Mouse (Mus musculus) heart, adult 9 months (tissue): ENCODE measurements around the gene Lmnb2.
A peak's percentile ranks its signal among the peaks of the same experiment; 100 is the strongest.

Experiments
- DNase-seq, 2 experiments: peaks; one replicate each; pipeline ENCODE4 v3.0.0; 2022; ENCODE audit warnings: low spot score in 2 of 2

The Lmnb2 gene

GRCm38 (mm10) chr10:80900318-80901247 is 17.5 kb downstream of the Lmnb2 start, which contains the start of gene Timm13:
Gene Timm13 (minus strand): TSS chr10:80900969.
- DNase-seq: peak; percentile 99 to 100

DNA sequence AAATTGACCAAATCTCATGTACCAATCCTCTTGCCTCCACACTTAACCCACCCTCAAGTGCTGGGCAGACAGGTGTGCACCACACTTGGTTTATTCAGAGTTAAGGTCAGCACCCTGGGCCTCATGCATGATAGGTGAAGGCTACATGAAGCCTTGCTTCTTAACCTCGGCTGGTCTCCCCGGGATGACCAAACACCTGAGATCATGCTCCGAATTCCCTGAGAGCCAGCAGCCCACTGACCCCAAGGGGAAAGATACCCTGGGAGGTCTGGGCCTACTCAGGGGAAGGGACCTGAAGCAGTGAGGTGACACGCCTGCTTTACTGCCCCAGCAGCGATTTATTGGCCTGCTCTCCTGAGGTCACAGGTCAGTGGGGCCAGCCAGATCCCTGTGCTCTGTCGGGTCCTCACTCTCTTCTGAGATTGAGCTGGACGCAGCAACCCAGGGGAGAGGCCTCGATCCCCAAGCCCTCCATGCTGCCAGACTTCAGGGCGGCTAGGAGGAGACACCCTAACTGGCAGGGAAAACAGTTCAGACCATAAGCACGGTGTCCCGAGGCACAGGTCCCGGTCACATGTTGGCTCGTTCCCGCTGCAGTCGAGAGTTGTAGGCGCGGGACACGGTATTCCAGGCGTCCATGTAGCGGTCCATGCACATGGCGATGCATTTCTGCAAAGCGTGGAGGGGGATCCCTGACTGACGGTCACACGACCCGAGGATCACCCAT is 18.3 kb downstream of the Lmnb2 start:
- DNase-seq: no peak

GRCm38 (mm10) chr10:80899074-80899473 is 19.0 kb downstream of the Lmnb2 start:
- no peak for DNase-seq

- no peak for DNase-seq
These were observed 20.1 kb downstream of the Lmnb2 start for GRCm38 (mm10) chr10:80897861-80898510.

- no peak for DNase-seq
These were observed 21.2 kb downstream of the Lmnb2 start for GRCm38 (mm10) chr10:80896581-80897485.

GRCm38 (mm10) chr10:80895697-80896096 is 22.3 kb downstream of the Lmnb2 start:
- DNase-seq: no peak

DNA sequence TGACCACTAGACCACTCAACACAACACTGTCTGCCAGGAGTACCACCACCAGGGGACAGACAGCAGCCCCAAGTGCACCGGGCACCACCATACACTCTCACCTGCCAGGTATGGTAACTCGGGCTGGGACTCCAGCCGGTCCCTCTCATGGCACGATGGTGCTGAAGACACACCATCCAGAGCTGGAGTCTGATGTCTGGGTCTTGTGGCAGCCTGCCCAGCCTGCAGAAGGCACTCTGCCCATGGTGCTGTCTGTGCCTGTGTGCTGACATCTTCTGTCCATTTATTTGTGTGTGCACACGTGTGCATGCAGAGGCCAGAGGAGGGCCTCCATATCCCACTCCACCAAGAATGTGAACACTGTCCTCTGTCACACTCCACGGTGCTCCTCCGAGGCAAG is 22.9 kb downstream of the Lmnb2 start:
- no peak for DNase-seq

- DNase-seq: peak; percentile 58 to 78
These were observed 30.9 kb downstream of the Lmnb2 start for GRCm38 (mm10) chr10:80887181-80887580.

DNA sequence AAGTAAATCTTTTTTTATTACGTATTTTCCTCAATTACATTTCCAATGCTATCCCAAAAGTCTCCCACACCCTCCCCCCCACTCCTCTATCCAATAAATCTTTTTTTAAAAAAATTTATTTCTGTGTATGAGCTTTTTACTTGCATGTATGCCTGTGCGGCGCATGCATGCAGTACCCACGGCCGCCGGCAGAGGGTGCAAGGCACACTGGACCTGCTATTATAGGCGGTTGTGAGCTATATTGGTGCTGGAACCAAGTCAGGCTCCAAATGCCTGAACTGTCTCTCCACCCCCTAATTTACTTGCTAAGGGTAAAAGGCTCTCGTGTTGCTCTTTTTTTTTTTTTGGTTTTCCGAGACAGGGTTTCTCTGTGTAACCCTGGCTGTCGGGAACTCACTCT is 36.7 kb downstream of the Lmnb2 start:
- DNase-seq: peak; percentile 20 to 65

GRCm38 (mm10) chr10:80880901-80881300 is 37.1 kb downstream of the Lmnb2 start:
- no peak for DNase-seq

GRCm38 (mm10) chr10:80880131-80880641 is 37.9 kb downstream of the Lmnb2 start:
- peak in 1 of 2 experiments; percentile 34 for DNase-seq

- no peak for DNase-seq
These were observed 41.5 kb downstream of the Lmnb2 start for GRCm38 (mm10) chr10:80876594-80876993.

DNA sequence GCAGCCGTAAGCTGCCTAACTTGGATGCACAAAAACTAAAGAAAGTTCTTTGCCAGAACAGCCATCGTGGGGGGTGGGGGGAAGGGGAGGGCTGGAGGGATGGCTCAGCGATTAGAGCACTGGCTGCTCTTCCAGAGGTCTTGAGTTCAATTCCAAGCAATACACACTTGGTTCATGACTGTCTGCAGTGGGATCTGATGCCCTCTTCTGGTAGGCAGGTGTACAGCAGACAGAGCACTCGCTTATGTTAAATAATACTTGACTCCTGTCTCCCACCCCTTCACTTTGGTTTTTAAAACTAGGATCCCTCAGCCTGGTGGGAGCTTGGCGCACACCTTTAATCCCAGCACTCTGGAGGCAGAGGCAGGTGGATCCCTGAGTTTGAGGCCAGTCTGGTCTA is 42.0 kb downstream of the Lmnb2 start:
- DNase-seq: no peak

DNA sequence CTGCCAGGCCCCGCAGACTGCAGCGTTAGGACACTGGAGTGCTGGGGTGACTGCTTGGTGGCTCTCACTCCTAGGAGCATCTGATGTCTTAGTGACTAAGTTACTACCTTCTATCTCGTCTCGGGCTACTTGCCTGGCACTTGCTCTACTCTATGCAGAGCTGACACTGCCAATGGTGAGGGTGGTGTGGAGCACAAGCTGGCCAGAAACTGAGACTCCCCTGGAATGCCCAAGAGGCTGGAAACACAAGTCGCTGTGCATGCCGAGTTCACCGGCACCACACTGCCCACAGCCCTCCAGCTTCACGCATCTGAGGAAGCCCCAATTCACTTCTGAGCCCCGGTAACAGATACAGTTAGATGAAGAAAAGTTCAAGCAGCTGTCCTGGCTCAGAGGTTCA is 44.0 kb downstream of the Lmnb2 start:
- no peak for DNase-seq

DNA sequence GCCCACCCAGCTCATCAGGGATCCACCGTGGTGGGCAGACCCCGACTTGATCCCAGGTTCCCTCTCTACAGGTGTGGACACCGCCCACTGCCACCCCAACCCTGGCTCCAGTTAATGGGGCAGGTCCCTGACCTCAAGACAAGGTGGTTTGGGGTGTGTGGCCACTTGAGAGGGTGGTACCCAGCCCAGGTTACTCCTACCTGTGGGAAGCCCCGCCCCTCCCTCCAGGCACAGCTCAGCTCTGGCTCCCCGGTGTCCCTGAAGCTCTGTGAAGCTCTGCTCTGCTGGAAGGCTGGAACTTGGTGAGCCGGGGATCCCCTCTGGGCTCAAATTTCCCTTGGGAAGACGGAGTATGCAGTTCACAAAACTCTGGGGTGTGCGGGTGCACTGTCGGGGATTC is 46.5 kb downstream of the Lmnb2 start, which contains the start of gene Tmprss9:
TSS of gene Tmprss9 (plus strand) at position 268 of the 400 bp plus-strand sequence.
- DNase-seq: no peak

GRCm38 (mm10) chr10:80870993-80871392 is 47.1 kb downstream of the Lmnb2 start:
- DNase-seq: no peak

DNA sequence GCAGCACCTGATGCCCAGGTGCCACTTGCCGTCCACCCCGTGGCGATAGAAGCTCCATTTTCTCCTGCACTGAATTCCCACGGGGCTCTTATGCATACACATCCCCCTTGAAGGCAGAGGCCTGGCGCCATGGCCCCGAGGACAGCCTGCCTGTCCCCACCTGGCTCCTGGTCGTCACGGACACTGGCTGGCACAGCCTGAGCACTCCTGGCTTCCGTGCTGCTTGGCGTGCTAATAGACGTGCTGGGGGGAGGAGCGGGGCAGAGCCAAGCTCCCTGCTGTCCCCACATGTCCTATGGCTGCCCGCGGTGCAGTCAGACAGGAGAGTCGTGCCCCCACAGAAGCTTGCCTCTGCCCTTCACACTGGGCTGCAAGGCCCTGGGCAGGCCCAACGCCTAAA is 53.6 kb downstream of the Lmnb2 start:
- peak in 1 of 2 experiments; percentile 18 for DNase-seq

DNA sequence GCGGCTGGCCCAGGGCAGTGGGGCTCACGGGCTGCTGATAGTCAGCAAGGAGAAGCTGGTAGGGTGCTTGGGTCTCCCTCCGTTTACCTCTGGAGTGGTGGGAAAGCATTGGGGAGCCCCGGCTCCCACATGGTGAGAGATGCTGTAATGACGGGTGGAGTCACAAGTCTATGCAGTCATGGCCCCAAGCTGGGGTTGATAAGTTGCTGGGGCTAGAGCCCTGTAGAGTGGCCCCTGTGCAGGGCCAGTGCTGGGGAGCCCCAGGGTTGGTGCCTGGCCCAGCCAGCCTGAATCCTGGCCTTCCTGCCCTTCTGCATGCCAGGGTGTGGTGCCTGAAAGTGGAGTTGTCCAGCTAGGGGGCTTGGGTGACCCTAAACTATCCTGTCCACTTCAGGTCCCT is 55.7 kb downstream of the Lmnb2 start:
- no peak for DNase-seq

DNA sequence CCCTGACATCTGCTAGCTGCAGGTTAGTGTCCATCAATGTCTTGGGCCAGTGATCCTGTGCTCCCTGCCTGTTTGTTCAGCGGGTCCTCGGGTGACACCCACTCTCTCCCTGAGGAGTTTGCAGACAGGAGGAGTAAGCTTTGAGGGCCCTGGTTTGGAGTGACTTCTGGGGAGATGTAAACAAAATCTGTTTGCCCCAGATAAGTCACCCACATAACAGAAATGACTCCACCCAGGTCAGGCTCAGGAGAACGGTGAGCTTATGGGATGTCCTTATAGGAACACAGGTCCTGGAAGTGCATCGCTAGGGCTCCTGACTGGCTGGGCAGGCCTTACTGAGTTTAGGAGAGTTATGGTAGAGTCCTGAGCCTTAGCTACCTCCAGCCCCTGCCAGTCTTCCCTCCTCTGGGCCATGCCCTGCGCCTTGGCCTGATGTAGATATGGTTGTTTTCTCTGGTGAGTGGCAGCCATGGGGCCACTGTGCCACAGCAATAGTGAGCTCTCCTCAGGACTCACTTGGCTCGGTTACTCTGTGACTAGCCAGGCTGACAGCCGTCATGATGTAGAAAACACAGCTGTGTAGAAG is 59.6 kb downstream of the Lmnb2 start:
- DNase-seq: no peak

DNA sequence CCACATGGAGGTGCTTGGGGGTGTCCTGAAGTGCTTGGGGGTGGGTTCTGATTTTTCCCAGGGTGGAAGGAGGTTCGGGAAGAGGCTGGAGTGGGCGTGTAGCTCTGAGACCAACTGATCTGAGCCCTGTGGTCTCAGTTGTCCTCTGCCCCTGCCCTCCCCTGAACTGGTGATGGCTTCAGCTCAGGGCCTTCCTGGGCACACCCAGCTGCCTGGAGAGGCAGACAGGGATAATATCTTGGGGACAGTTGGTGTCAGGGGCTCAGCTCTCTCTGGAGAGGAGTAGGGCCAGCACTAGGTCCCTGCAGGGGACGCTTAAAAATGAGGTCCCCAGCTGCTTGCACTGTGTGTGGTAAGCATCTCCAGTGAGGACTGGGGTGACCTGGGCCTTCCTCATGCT is 60.2 kb downstream of the Lmnb2 start:
- DNase-seq: no peak

GRCm38 (mm10) chr10:80857386-80857785 is 60.7 kb downstream of the Lmnb2 start:
- no peak for DNase-seq
